Mouse (Mus musculus): Measurements from ENCODE around the gene Chkb. TPM values are rescaled to one million over a fixed set of nuclear protein-coding genes. Genes with fewer than 3 reads are reported as not detected.

Chkb gene
- polyA plus RNA-seq, 1 experiment: 104 TPM

GRCm38 (mm10) chr15:89426716-89427115 lies 3.0 kb downstream of the Chkb start:
- no peak overlapping the region for H3K27ac ChIP-seq (ENCODE audit: insufficient read depth, low read depth, low read length)
- no peak overlapping the region for H3K4me3 ChIP-seq (ENCODE audit: low read depth, low read length)
- WGBS: 92% methylated on average over 10 of the region's 10 CpGs
- TF ChIP-seq CTCF (IDR thresholded peaks at IDR 0.05; ENCODE audit: extremely low read depth, insufficient read length, insufficient replicate concordance, low read depth, low read length) (no peak), POLR2A (IDR thresholded peaks at IDR 0.05; ENCODE audit: low read depth, low read length) (no peak)
- H3K27me3 ChIP-seq (ENCODE audit: control insufficient read depth, insufficient read depth, low read length): no peaks in the 10 kb centered on the region
- peaks cover 5% of the 10 kb centered on the region; the same call in 1 of the 2 replicates for H3K4me1 ChIP-seq (ENCODE audit: control insufficient read depth, insufficient read depth, insufficient read length, low read length)
- peaks cover 48% of the 10 kb centered on the region for H3K36me3 ChIP-seq (ENCODE audit: control insufficient read depth, insufficient read depth, low read length)

GRCm38 (mm10) chr15:89425711-89426121 lies 4.0 kb downstream of the Chkb start, which contains the start of gene Cpt1b:
Cpt1b (minus strand) TSS chr15:89425863.
- Histone ChIP-seq H3K36me3 (ENCODE audit: control insufficient read depth, insufficient read depth, low read length) (peaks cover 56% of the 10 kb centered on the region), H3K4me1 (ENCODE audit: control insufficient read depth, insufficient read depth, insufficient read length, low read length) (peaks cover 2% of the 10 kb centered on the region; the same call in 1 of the 2 replicates), H3K27ac (ENCODE audit: insufficient read depth, low read depth, low read length) (no peak within 1 kb of the TSS), H3K27me3 (ENCODE audit: control insufficient read depth, insufficient read depth, low read length) (no peaks in the 10 kb centered on the region), H3K4me3 (ENCODE audit: low read depth, low read length) (no peak within 1 kb of the TSS)
- WGBS: 80% methylated on average over 6 of the region's 6 CpGs
- TF ChIP-seq POLR2A (IDR thresholded peaks at IDR 0.05; ENCODE audit: low read depth, low read length): no peak
- no peak for TF ChIP-seq CTCF (IDR thresholded peaks at IDR 0.05; ENCODE audit: extremely low read depth, insufficient read length, insufficient replicate concordance, low read depth, low read length)

- Histone ChIP-seq H3K27ac (ENCODE audit: insufficient read depth, low read depth, low read length) (no peak overlapping the region), H3K36me3 (ENCODE audit: control insufficient read depth, insufficient read depth, low read length) (peaks cover 66% of the 10 kb centered on the region), H3K4me3 (ENCODE audit: low read depth, low read length) (no peak overlapping the region), H3K27me3 (ENCODE audit: control insufficient read depth, insufficient read depth, low read length) (no peaks in the 10 kb centered on the region), H3K4me1 (ENCODE audit: control insufficient read depth, insufficient read depth, insufficient read length, low read length) (peaks cover 2% of the 10 kb centered on the region; the same call in 1 of the 2 replicates)
- TF ChIP-seq POLR2A (IDR thresholded peaks at IDR 0.05; ENCODE audit: low read depth, low read length): no peak
- TF ChIP-seq CTCF (IDR thresholded peaks at IDR 0.05; ENCODE audit: extremely low read depth, insufficient read length, insufficient replicate concordance, low read depth, low read length): no peak
- WGBS: 88% methylated on average over 8 of the region's 8 CpGs
Observed at GRCm38 (mm10) chr15:89424621-89425020, 5.1 kb downstream of the Chkb start.

- no peaks in the 10 kb centered on the region for H3K27me3 ChIP-seq (ENCODE audit: control insufficient read depth, insufficient read depth, low read length)
- 94% methylated on average over 9 of the region's 9 CpGs for WGBS
- no peak overlapping the region for H3K27ac ChIP-seq (ENCODE audit: insufficient read depth, low read depth, low read length)
- TF ChIP-seq CTCF (IDR thresholded peaks at IDR 0.05; ENCODE audit: extremely low read depth, insufficient read length, insufficient replicate concordance, low read depth, low read length) (no peak), POLR2A (IDR thresholded peaks at IDR 0.05; ENCODE audit: low read depth, low read length) (no peak)
- peaks cover 74% of the 10 kb centered on the region for H3K36me3 ChIP-seq (ENCODE audit: control insufficient read depth, insufficient read depth, low read length)
- H3K4me1 ChIP-seq (ENCODE audit: control insufficient read depth, insufficient read depth, insufficient read length, low read length): no peaks in the 10 kb centered on the region
- no peak overlapping the region for H3K4me3 ChIP-seq (ENCODE audit: low read depth, low read length)
Observed at GRCm38 (mm10) chr15:89421938-89422337, 7.8 kb downstream of the Chkb start.

GRCm38 (mm10) chr15:89415282-89415681 lies 14.4 kb downstream of the Chkb start:
- no peaks in the 10 kb centered on the region for H3K4me1 ChIP-seq (ENCODE audit: control insufficient read depth, insufficient read depth, insufficient read length, low read length)
- no peak for TF ChIP-seq POLR2A (IDR thresholded peaks at IDR 0.05; ENCODE audit: low read depth, low read length)
- TF ChIP-seq CTCF (IDR thresholded peaks at IDR 0.05; ENCODE audit: extremely low read depth, insufficient read length, insufficient replicate concordance, low read depth, low read length): no peak
- no peak overlapping the region for H3K4me3 ChIP-seq (ENCODE audit: low read depth, low read length)
- no peaks in the 10 kb centered on the region for H3K27me3 ChIP-seq (ENCODE audit: control insufficient read depth, insufficient read depth, low read length)
- H3K36me3 ChIP-seq (ENCODE audit: control insufficient read depth, insufficient read depth, low read length): peaks cover 33% of the 10 kb centered on the region
- H3K27ac ChIP-seq (ENCODE audit: insufficient read depth, low read depth, low read length): no peak overlapping the region
- WGBS: 84% methylated on average over 8 of the region's 8 CpGs

GRCm38 (mm10) chr15:89410118-89410517 lies 19.6 kb downstream of the Chkb start, which contains the start of gene Syce3:
Syce3 (minus strand) TSS chr15:89410503.
- Histone ChIP-seq H3K36me3 (ENCODE audit: control insufficient read depth, insufficient read depth, low read length) (no peaks in the 10 kb centered on the region), H3K4me1 (ENCODE audit: control insufficient read depth, insufficient read depth, insufficient read length, low read length) (no peaks in the 10 kb centered on the region), H3K27me3 (ENCODE audit: control insufficient read depth, insufficient read depth, low read length) (no peaks in the 10 kb centered on the region), H3K4me3 (ENCODE audit: low read depth, low read length) (no peak within 1 kb of the TSS), H3K27ac (ENCODE audit: insufficient read depth, low read depth, low read length) (no peak within 1 kb of the TSS)
- TF ChIP-seq CTCF (IDR thresholded peaks at IDR 0.05; ENCODE audit: extremely low read depth, insufficient read length, insufficient replicate concordance, low read depth, low read length) (no peak), POLR2A (IDR thresholded peaks at IDR 0.05; ENCODE audit: low read depth, low read length) (no peak)
- WGBS: 84% methylated on average over 24 of the region's 24 CpGs

- Histone ChIP-seq H3K27me3 (ENCODE audit: control insufficient read depth, insufficient read depth, low read length) (no peaks in the 10 kb centered on the region), H3K4me1 (ENCODE audit: control insufficient read depth, insufficient read depth, insufficient read length, low read length) (no peaks in the 10 kb centered on the region), H3K4me3 (ENCODE audit: low read depth, low read length) (no peak overlapping the region), H3K27ac (ENCODE audit: insufficient read depth, low read depth, low read length) (no peak overlapping the region), H3K36me3 (ENCODE audit: control insufficient read depth, insufficient read depth, low read length) (no peaks in the 10 kb centered on the region)
- TF ChIP-seq CTCF (IDR thresholded peaks at IDR 0.05; ENCODE audit: extremely low read depth, insufficient read length, insufficient replicate concordance, low read depth, low read length) (no peak), POLR2A (IDR thresholded peaks at IDR 0.05; ENCODE audit: low read depth, low read length) (no peak)
Observed at GRCm38 (mm10) chr15:89406691-89407090, 23.0 kb downstream of the Chkb start.

Data from small intestine, adult 2 months (tissue).